Mouse (Mus musculus): ENCODE data around the gene Trpc5. TPM values are rescaled to one million over a fixed set of nuclear protein-coding genes. Genes with fewer than 3 reads are reported as not detected.

The Trpc5 gene
- 0.05 TPM in 1 of 2 replicates, not detected in the other for polyA plus RNA-seq (2015; fragmentation: Nextera tagmentation; extraction: Ambion mirVana)

DNA sequence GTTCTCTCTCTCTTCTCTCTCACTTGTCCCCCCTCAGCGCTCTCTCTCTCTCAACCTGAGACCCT, at the start of gene Trpc5:
Gene Trpc5, minus strand, starts transcription at position 39 of the 65 bp plus-strand sequence.
- no peak within 1 kb of the TSS for H3K9ac ChIP-seq (ENCODE audit: low read depth, low read length)
- 38% methylated on average over 1 of the region's 1 CpGs for WGBS (ENCODE audit: insufficient replicate concordance)

DNA sequence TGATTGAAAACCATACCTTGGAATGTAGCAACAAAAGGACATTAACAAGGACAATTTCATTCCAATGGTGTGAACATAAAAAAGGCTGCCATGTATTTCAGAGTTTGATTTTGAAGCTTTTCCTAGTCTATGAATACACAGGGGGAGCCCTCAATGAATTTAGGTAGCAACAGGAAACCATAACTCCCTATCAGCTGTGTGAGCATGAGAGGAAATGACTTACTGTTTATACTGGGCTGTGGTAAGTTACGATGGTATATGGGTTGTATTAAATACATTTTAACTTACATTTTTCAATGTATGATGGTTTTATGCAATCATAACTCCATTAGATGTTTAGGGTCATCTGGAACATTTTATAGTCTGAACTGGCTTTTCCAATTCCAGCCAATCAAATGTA, 28.4 kb upstream of the Trpc5 start:
- no peak overlapping the region for H3K4me3 ChIP-seq (ENCODE audit: low read depth, low read length)
- no peaks in the 10 kb centered on the region for H3K4me1 ChIP-seq (ENCODE audit: control insufficient read depth, low read depth, low read length)
- no peak for ATAC-seq (ENCODE audit: low read depth)
- no peaks in the 10 kb centered on the region for H3K27me3 ChIP-seq (ENCODE audit: control insufficient read depth, insufficient read depth, low read depth, low read length)
- H3K27ac ChIP-seq (ENCODE audit: low read length) = no peak overlapping the region
- H3K9me3 ChIP-seq (replicated peaks; ENCODE audit: control insufficient read depth, low read length) = no peaks in the 10 kb centered on the region
- H3K4me2 ChIP-seq (ENCODE audit: low read depth, low read length) = no peak overlapping the region
- 46% methylated on average over 1 of the region's 1 CpGs for WGBS (ENCODE audit: insufficient replicate concordance)
- no peaks in the 10 kb centered on the region for H3K36me3 ChIP-seq (ENCODE audit: control insufficient read depth, insufficient read depth)
- H3K9ac ChIP-seq (ENCODE audit: low read depth, low read length) = no peak overlapping the region

More for the DNA sequence above, at the start of gene Trpc5:
- H3K4me2 ChIP-seq (ENCODE audit: low read depth, low read length) = peak within 1 kb of the TSS; percentile 32
- no peaks in the 10 kb centered on the region for H3K4me1 ChIP-seq (ENCODE audit: control insufficient read depth, low read depth, low read length)
- peaks cover 17% of the 10 kb centered on the region for H3K27me3 ChIP-seq (ENCODE audit: control insufficient read depth, insufficient read depth, low read depth, low read length)
- no peaks in the 10 kb centered on the region for H3K9me3 ChIP-seq (replicated peaks; ENCODE audit: control insufficient read depth, low read length)
- no peak for ATAC-seq (ENCODE audit: low read depth)
- H3K27ac ChIP-seq (ENCODE audit: low read length) = no peak within 1 kb of the TSS
- H3K4me3 ChIP-seq (ENCODE audit: low read depth, low read length) = peak within 1 kb of the TSS; percentile 41
- no peaks in the 10 kb centered on the region for H3K36me3 ChIP-seq (ENCODE audit: control insufficient read depth, insufficient read depth)

DNA sequence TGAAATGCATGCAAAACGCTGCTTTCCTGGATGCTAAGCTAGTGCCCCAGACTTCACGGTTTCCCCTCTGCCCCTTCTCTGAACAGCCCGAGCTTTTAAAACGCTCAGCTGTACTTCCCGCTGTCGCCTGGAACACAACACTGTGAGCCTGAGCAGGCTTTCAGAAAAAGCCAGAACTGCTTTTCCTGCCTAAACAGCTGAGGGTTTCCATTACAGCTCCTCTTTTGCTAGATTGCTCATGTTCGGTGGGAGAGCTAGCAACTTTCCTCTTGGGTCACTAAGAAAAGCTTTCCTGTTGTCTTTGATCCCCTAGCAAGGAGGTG, 1.8 kb upstream of the Trpc5 start:
- WGBS (ENCODE audit: insufficient replicate concordance) = 21% methylated on average over 7 of the region's 7 CpGs
- Histone ChIP-seq H3K36me3 (ENCODE audit: control insufficient read depth, insufficient read depth) (no peaks in the 10 kb centered on the region), H3K4me2 (ENCODE audit: low read depth, low read length) (peak overlapping the region; percentile 32), H3K4me3 (ENCODE audit: low read depth, low read length) (peak overlapping the region; percentile 41), H3K4me1 (ENCODE audit: control insufficient read depth, low read depth, low read length) (no peaks in the 10 kb centered on the region), H3K9me3 (replicated peaks; ENCODE audit: control insufficient read depth, low read length) (no peaks in the 10 kb centered on the region), H3K27me3 (ENCODE audit: control insufficient read depth, insufficient read depth, low read depth, low read length) (peaks cover 17% of the 10 kb centered on the region), H3K27ac (ENCODE audit: low read length) (no peak overlapping the region), H3K9ac (ENCODE audit: low read depth, low read length) (no peak overlapping the region)
- ATAC-seq (ENCODE audit: low read depth) = no peak

DNA sequence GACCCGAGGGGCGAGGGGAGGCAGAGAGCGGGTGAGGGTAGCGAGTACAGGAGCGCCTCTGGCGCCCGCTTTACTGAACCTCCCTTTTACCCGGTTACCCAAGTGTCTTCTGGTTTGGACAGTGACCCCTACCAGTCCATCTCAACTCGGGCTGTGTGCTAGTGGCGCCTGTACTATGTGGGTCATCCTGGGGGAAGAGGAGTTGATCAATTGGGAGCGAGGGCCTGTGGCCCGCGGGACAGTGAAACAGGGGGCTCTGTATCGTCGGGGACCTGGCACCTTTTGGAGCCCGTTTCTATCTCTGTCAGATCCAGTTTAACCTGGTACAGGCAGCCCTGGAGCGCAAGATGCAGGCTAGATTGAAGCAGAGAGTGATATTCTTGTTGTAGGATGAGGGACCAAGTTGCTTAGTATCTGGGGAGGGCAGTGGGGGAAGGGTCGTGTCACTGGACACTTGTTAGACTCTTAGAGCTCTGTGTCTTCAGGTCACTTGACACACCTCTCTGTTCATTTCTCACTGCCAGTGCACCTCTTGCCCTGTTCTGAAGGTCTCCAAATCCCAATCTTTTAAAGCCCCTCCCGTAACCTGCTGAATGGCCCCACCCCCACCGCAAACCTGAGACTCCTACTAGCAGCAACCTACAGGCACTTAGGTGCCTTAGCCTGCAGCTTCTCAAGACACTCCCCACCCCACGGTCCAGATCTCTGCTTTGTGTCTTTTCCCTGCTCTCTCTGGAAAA, 1.3 kb upstream of the Trpc5 start:
- 14% methylated on average over 21 of the region's 21 CpGs for WGBS (ENCODE audit: insufficient replicate concordance)
- Histone ChIP-seq H3K27me3 (ENCODE audit: control insufficient read depth, insufficient read depth, low read depth, low read length) (peaks cover 17% of the 10 kb centered on the region), H3K9me3 (replicated peaks; ENCODE audit: control insufficient read depth, low read length) (no peaks in the 10 kb centered on the region), H3K4me2 (ENCODE audit: low read depth, low read length) (peak overlapping the region; percentile 32), H3K9ac (ENCODE audit: low read depth, low read length) (no peak overlapping the region), H3K27ac (ENCODE audit: low read length) (no peak overlapping the region), H3K4me1 (ENCODE audit: control insufficient read depth, low read depth, low read length) (no peaks in the 10 kb centered on the region), H3K36me3 (ENCODE audit: control insufficient read depth, insufficient read depth) (no peaks in the 10 kb centered on the region), H3K4me3 (ENCODE audit: low read depth, low read length) (peak overlapping the region; percentile 41)
- peak; percentile 48 for ATAC-seq (ENCODE audit: low read depth)

DNA sequence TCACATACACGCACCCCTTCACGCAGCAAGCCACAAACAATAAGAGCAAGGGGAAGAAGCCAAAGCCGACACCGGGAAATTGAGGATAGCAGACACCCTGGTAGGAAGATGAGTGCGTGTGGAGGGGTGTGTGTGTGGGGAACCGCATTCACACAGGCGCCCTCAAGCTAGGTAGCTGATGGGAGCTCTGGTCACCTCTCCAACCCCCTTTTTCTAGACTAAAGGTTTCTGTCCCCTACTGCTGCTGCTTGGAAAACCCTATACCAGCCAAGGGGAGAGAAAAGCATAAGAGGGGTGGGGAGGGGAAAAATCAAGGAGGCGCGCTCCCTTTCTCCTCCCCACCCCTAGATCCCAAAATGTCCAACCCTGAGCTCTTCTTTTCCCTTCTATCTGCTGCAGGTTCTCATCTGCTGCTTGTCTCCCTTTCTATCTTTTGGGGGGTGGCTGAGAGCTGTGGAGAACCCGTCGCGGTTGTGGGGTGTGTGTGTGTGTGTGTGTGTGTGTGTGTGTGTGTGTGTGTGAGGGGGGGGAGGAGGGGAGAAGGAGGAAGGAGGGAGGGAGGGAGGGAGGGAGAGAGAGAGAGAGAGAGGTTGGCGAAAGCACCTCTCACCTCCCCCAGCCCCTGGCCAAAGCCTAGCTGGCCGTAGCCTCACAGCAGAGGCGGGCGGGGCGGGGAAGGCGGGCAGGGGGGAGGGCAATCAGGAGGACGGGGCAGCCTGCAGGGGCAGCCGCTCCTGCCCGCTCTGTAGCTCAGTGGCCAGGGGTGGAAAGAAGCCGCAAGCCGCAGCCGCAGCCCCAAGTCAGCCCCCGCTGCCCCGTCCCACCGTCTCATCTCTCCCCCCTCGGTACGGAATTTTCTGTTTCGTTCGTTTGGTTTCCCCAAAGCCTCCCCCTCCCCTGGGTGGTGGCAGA, 483 bp upstream of the Trpc5 start, which contains the start of gene Rtl4:
Gene Rtl4, plus strand, starts transcription at position 701 of the 912 bp plus-strand sequence.
- H3K36me3 ChIP-seq (ENCODE audit: control insufficient read depth, insufficient read depth) = no peaks in the 10 kb centered on the region
- H3K9me3 ChIP-seq (replicated peaks; ENCODE audit: control insufficient read depth, low read length) = no peaks in the 10 kb centered on the region
- no peak within 1 kb of the TSS for H3K9ac ChIP-seq (ENCODE audit: low read depth, low read length)
- peak within 1 kb of the TSS; percentile 32 for H3K4me2 ChIP-seq (ENCODE audit: low read depth, low read length)
- peak within 1 kb of the TSS; percentile 41 for H3K4me3 ChIP-seq (ENCODE audit: low read depth, low read length)
- peak; percentile 76 for ATAC-seq (ENCODE audit: low read depth)
- H3K27me3 ChIP-seq (ENCODE audit: control insufficient read depth, insufficient read depth, low read depth, low read length) = peaks cover 17% of the 10 kb centered on the region
- 25% methylated on average over 19 of the region's 31 CpGs for WGBS (ENCODE audit: insufficient replicate concordance)
- H3K4me1 ChIP-seq (ENCODE audit: control insufficient read depth, low read depth, low read length) = no peaks in the 10 kb centered on the region
- no peak within 1 kb of the TSS for H3K27ac ChIP-seq (ENCODE audit: low read length)

DNA sequence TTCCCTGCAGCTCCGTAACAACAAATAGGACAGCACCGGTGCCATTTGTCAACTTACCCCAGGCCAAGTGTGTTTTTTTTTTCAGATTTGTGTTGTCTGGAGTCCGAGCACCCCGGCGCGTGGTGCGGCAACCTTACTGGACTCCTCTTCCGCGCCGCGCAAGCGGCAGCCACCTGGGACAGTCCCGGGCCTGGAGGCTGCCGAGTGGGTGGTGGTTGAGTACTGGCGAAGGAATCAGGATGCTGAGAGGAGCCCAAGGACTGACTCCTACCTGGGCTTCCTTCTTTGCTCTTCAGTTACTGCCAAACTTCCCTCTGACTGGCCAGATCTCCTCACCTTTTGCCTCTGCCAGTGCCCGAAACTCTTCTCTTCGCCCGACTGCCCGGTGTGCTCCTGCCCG, 238 bp downstream of the Trpc5 start:
- H3K9ac ChIP-seq (ENCODE audit: low read depth, low read length) = no peak overlapping the region
- no peaks in the 10 kb centered on the region for H3K4me1 ChIP-seq (ENCODE audit: control insufficient read depth, low read depth, low read length)
- H3K27me3 ChIP-seq (ENCODE audit: control insufficient read depth, insufficient read depth, low read depth, low read length) = peaks cover 17% of the 10 kb centered on the region
- WGBS (ENCODE audit: insufficient replicate concordance) = 26% methylated on average over 20 of the region's 20 CpGs
- peak overlapping the region; percentile 15 for H3K4me3 ChIP-seq (ENCODE audit: low read depth, low read length)
- H3K27ac ChIP-seq (ENCODE audit: low read length) = no peak overlapping the region
- H3K4me2 ChIP-seq (ENCODE audit: low read depth, low read length) = peak overlapping the region; percentile 27
- no peak for ATAC-seq (ENCODE audit: low read depth)
- no peaks in the 10 kb centered on the region for H3K9me3 ChIP-seq (replicated peaks; ENCODE audit: control insufficient read depth, low read length)
- no peaks in the 10 kb centered on the region for H3K36me3 ChIP-seq (ENCODE audit: control insufficient read depth, insufficient read depth)

DNA sequence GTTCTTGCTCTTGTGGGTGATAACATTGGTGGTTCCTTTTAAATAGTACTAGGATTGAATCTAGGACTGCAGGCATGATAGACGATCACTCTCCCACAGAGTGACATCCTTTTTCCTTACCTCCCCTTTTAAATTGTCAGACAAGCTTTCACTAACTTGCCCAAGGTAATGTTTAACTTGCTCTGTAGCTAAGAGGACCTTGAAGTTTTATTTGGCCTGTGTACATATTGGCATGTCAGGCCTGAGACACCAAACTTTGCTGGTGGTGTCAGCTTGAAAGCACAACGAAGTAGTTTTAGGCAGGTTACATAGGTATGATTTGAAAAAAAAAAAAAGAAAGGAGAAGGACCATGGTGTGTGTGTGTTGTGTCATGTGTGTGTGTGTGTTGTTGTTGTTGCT, 35.8 kb downstream of the Trpc5 start:
- no peak overlapping the region for H3K4me2 ChIP-seq (ENCODE audit: low read depth, low read length)
- no peaks in the 10 kb centered on the region for H3K4me1 ChIP-seq (ENCODE audit: control insufficient read depth, low read depth, low read length)
- no peaks in the 10 kb centered on the region for H3K9me3 ChIP-seq (replicated peaks; ENCODE audit: control insufficient read depth, low read length)
- no peaks in the 10 kb centered on the region for H3K36me3 ChIP-seq (ENCODE audit: control insufficient read depth, insufficient read depth)
- no peak overlapping the region for H3K9ac ChIP-seq (ENCODE audit: low read depth, low read length)
- no peak overlapping the region for H3K4me3 ChIP-seq (ENCODE audit: low read depth, low read length)
- no peaks in the 10 kb centered on the region for H3K27me3 ChIP-seq (ENCODE audit: control insufficient read depth, insufficient read depth, low read depth, low read length)
- 37% methylated on average over 2 of the region's 2 CpGs for WGBS (ENCODE audit: insufficient replicate concordance)
- no peak overlapping the region for H3K27ac ChIP-seq (ENCODE audit: low read length)
- ATAC-seq (ENCODE audit: low read depth) = peak; percentile 62; the same call in 1 of the 2 replicates

DNA sequence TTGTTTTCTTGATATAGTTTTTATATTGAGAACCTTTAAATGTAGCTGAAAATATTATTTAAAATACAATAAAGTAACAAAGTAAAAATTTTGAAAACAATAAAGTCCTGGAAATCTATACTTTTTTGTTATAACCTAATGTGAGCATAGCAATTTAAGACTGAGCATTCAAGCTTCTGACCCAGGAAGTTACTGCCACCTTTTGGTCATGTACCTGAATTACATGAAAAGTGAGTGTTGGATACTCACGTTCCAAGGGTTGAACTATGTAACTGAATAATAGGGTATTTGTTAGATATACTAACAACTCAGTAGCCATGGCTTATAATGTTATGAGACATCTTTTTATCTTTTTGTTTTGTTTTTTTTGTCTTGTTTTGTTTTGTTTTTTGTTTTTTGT, 42.6 kb downstream of the Trpc5 start:
- no peak for ATAC-seq (ENCODE audit: low read depth)
- no peaks in the 10 kb centered on the region for H3K9me3 ChIP-seq (replicated peaks; ENCODE audit: control insufficient read depth, low read length)
- H3K4me3 ChIP-seq (ENCODE audit: low read depth, low read length) = no peak overlapping the region
- H3K9ac ChIP-seq (ENCODE audit: low read depth, low read length) = no peak overlapping the region
- H3K36me3 ChIP-seq (ENCODE audit: control insufficient read depth, insufficient read depth) = no peaks in the 10 kb centered on the region
- 24% methylated on average over 1 of the region's 1 CpGs for WGBS (ENCODE audit: insufficient replicate concordance)
- no peaks in the 10 kb centered on the region for H3K4me1 ChIP-seq (ENCODE audit: control insufficient read depth, low read depth, low read length)
- no peak overlapping the region for H3K27ac ChIP-seq (ENCODE audit: low read length)
- H3K27me3 ChIP-seq (ENCODE audit: control insufficient read depth, insufficient read depth, low read depth, low read length) = no peaks in the 10 kb centered on the region
- no peak overlapping the region for H3K4me2 ChIP-seq (ENCODE audit: low read depth, low read length)

DNA sequence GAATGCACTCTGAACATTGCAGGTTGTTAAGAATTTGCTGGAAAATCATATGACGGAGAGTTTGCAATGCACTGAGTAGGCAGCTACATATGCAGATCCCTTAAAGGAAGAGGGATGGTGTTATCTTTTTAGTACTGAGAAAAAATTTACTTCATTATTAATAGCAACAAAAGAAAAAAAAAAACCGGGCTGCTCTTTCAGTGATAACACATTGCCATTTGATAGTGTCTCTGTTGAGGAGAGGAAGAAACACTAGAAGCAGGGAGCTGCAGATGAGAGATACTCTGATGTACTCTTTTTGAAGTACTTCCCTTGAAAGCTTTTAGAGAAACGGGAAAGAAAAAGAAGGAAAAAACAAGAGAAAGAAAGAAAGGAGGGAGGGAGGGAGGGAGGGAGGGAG, 43.2 kb downstream of the Trpc5 start:
- no peaks in the 10 kb centered on the region for H3K4me1 ChIP-seq (ENCODE audit: control insufficient read depth, low read depth, low read length)
- no peaks in the 10 kb centered on the region for H3K27me3 ChIP-seq (ENCODE audit: control insufficient read depth, insufficient read depth, low read depth, low read length)
- H3K4me3 ChIP-seq (ENCODE audit: low read depth, low read length) = no peak overlapping the region
- H3K9me3 ChIP-seq (replicated peaks; ENCODE audit: control insufficient read depth, low read length) = no peaks in the 10 kb centered on the region
- 39% methylated on average over 3 of the region's 3 CpGs for WGBS (ENCODE audit: insufficient replicate concordance)
- H3K9ac ChIP-seq (ENCODE audit: low read depth, low read length) = no peak overlapping the region
- ATAC-seq (ENCODE audit: low read depth) = no peak
- no peak overlapping the region for H3K27ac ChIP-seq (ENCODE audit: low read length)
- no peak overlapping the region for H3K4me2 ChIP-seq (ENCODE audit: low read depth, low read length)
- H3K36me3 ChIP-seq (ENCODE audit: control insufficient read depth, insufficient read depth) = no peaks in the 10 kb centered on the region

Data from liver, embryonic 16.5 days (tissue).